In the genomic region with DNA sequence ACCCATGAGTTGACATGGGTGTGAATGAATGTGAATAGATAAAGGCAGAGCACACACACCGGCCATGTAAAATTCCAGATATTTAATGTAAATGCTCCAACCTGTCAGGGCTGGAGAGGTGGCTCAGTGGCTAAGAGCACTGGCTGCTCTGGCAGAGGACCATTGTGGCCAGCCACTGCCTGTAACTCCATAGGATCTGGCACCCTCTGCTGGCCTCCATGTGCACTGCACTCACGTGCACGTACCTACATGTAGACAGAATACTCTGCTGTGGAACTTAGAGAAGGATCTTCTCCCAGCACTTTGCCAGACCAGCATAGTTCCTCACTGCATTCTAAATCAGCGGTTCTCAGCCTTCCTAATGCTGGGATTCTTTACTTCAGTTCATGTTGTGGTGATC, we compare ENCODE assay signal across 10 mouse cellular contexts.
DNase-seq lines count a peak whose midpoint lies in the region; ATAC-seq and TF ChIP-seq lines count a peak whose summit lies in the region.
"Had no signal": no experiment of that assay in that cellular context is flagged by ENCODE, and none has a peak within 500 bp of the region (broad histone marks: within the 10 kb centered on the region; RNA-seq: fewer than 3 reads in every experiment).

No protein-coding gene starts in this region.

- WGBS in cerebellum, adult 2 months: 91% methylated on average over 4 of the region's 4 CpGs

- no peaks in the 10 kb centered on the region for H3K27me3 ChIP-seq in cerebellum, adult 2 months (ENCODE audit: control insufficient read depth, insufficient read depth, low read length)
- H3K27me3 ChIP-seq: limb, embryonic 12.5 days; midbrain, embryonic 12.5 days had no signal

- TF ChIP-seq POLR2A in cerebellum, adult 2 months (IDR thresholded peaks at IDR 0.05; ENCODE audit: borderline replicate concordance, insufficient read depth, low read length): no peak
- TF ChIP-seq POLR2A in embryonic fibroblast, embryonic 13.5 days (IDR thresholded peaks at IDR 0.05; ENCODE audit: low read depth, low read length): no peak

- no peak overlapping the region for H3K4me3 ChIP-seq in cerebellum, adult 2 months (replicated peaks; ENCODE audit: insufficient read depth, low read depth, low read length)
- H3K4me3 ChIP-seq in layer of hippocampus, adult 2 months: no peak overlapping the region
- no peak overlapping the region for H3K4me3 ChIP-seq in embryonic fibroblast, embryonic 13.5 days (ENCODE audit: insufficient read depth, low read length)
- H3K4me3 ChIP-seq: limb, embryonic 12.5 days; midbrain, embryonic 12.5 days had no signal

- peaks cover 7% of the 10 kb centered on the region for H3K4me1 ChIP-seq in cerebellum, adult 2 months (ENCODE audit: control insufficient read depth, insufficient read depth, low read length)
- no peaks in the 10 kb centered on the region for H3K4me1 ChIP-seq in embryonic fibroblast, embryonic 13.5 days (ENCODE audit: control insufficient read depth, insufficient read depth, low read length)
- H3K4me1 ChIP-seq: limb, embryonic 12.5 days; midbrain, embryonic 12.5 days had no signal

- TF ChIP-seq CTCF in cerebellum, adult 2 months (IDR thresholded peaks at IDR 0.05; ENCODE audit: borderline replicate concordance, insufficient read depth, low read depth, low read length): peak; percentile 37; the same call in 1 of the 2 replicates
- TF ChIP-seq CTCF in layer of hippocampus, adult 2 months (conservative IDR thresholded peaks at IDR 0.05): peak; percentile 70
- peak; percentile 18; the same call in 1 of the 2 replicates for TF ChIP-seq CTCF in embryonic fibroblast, embryonic 13.5 days (IDR thresholded peaks at IDR 0.05; ENCODE audit: borderline replicate concordance, insufficient read depth, low read length)

- H3K27ac ChIP-seq in cerebellum, adult 2 months (ENCODE audit: insufficient read depth, low read length): no peak overlapping the region
- no peak overlapping the region for H3K27ac ChIP-seq in layer of hippocampus, adult 2 months
- H3K27ac ChIP-seq in embryonic fibroblast, embryonic 13.5 days (ENCODE audit: insufficient read depth, low read length): no peak overlapping the region
- H3K27ac ChIP-seq: limb, embryonic 12.5 days; midbrain, embryonic 12.5 days had no signal

- ATAC-seq in cerebellum, adult (ENCODE audit: insufficient number of reproducible peaks, low FRiP score, low TSS enrichment): no peak
- no peak for ATAC-seq in frontal cortex, adult (ENCODE audit: low TSS enrichment)

- no peak for DNase-seq in cerebellum, adult 2 months
- no peak for DNase-seq in layer of hippocampus, adult 2 months (ENCODE audit: low spot score in 2 of 2)
- no peak for DNase-seq in layer of hippocampus, adult 9-10 months (ENCODE audit: low spot score)
- peak; percentile 41 for DNase-seq in A20 (ENCODE audit: low read depth, low spot score)
- no peak for DNase-seq in ovary, adult 18-20 months (ENCODE audit: low spot score)

Comparison
In these comparisons a context has a peak if more than half of its experiments do, and no peak if none do; other contexts are left out.
1. CTCF ChIP-seq: peak in every context shown above with its lines; median percentile 70 in layer of hippocampus, adult 2 months; 37 in cerebellum, adult 2 months; 18 in embryonic fibroblast, embryonic 13.5 days.